Mouse (Mus musculus) retina, adult 2 months (tissue): ENCODE results near the gene Bex1.

Experiments
- DNase-seq: peaks from one replicate; pipeline ENCODE4 v3.0.0-alpha.2; 2012; ENCODE audit warnings: low read depth, low spot score

The Bex1 gene

DNA sequence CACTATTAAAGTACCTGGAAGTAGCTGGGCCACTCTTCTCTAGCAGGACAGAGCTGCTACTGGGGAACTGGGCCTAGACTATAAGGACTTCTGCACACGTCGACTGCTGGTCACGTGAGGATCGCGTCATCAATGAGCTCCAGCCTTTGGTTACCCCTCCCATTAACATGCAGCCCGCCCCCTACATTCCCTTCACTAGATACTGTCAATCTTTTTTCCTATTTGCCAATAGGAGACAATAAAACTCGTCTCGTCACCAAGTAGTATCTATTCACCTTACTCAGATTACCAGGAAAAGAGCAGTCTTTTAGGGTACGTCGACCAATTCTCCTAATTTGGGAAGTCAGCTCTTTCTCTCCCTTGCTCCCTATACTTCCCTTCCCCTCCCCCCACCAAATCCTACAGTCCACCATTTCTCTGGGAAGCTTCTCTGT, 43.2 kb downstream of the Bex1 start, which contains the start of gene Tceal8:
Tceal8 (minus strand) TSS at position 225 of the 434 bp plus-strand sequence.
- peak; percentile 56 for DNase-seq

DNA sequence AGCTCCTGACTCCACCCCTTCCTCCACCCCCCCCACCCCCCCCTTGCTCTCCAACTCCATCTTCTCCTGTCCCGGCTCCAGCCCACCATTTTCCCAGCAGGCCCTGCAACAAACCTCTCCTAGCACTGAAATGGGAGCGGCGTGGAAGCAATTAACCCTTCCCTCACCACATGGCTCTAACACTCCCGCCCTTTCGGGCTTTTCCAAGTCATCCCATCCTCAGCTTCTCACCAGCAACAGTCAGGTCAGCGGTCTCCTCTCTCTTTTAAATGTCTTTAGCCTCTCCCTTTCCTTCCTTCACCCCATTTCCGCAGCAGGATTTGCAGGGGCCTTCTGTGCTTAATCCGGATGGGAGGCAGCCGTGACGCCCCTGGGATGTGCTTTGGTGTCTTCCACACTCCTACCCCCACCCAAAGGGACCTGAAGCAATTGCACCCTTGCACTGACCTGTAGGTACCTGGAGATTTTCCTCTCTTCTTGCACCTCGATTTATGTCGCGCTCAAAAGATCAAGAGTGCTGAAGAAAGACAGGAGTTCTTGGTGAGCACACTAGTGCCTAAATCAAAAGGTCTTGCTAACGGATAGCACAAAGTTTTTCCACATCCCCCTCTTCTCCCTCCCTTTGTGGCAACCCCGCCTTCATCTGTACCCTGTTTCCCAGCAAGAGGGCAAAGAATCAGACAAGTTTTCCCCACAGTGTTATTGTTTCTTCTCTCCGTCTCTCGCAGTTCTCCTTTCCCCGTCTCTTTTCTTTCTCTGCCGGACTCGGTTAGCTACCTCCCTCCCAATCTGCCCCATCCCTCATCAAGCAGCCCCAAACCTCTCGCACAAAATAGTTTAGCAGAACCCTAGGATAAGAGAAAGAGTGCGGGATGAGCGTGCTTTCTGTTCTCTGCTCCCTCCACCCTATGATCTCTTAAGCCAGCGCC, 43.9 kb downstream of the Bex1 start:
- no peak for DNase-seq

DNA sequence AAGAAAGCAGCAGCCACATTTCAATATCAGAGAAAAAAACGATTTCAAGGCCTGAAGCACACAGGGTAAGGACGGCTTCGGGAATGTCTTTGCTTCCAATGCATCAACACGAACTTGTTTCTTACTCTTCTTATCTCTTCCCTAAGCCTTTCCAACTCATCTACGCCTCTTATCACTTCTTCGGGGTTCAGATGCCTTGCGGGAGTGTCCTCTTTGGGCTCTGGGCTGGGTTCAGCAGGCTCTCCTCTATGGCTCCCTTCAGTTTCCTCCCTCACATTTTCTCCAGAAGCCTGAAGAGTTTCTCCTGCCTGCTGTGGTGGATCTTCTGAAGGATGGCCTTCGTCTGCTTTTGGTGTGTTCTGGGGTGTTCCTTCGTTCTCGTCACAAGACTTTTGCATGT, 44.7 kb downstream of the Bex1 start:
- DNase-seq, result no peak
